Mouse (Mus musculus): ENCODE data around the gene Bhlhe40. TPM values are rescaled to one million over a fixed set of nuclear protein-coding genes. Genes with fewer than 3 reads are reported as not detected.

Bhlhe40 gene
- polyA plus RNA-seq, 1 experiment = 2.0 TPM

GRCm38 (mm10) chr6:108647094-108647493 lies 13.3 kb upstream of the Bhlhe40 start:
- no peak overlapping the region for H3K4me3 ChIP-seq (ENCODE audit: insufficient read depth, low read length)
- H3K4me1 ChIP-seq (ENCODE audit: control insufficient read depth, insufficient read depth, low read length) = peaks cover 2% of the 10 kb centered on the region; the same call in 1 of the 2 replicates
- H3K27ac ChIP-seq (ENCODE audit: insufficient read depth, low read depth, low read length) = no peak overlapping the region
- TF ChIP-seq CTCF (IDR thresholded peaks at IDR 0.05; ENCODE audit: low read depth, low read length) = no peak
- no peak for TF ChIP-seq POLR2A (IDR thresholded peaks at IDR 0.05; ENCODE audit: borderline replicate concordance, low read depth, low read length)

GRCm38 (mm10) chr6:108648072-108648471 lies 12.4 kb upstream of the Bhlhe40 start:
- no peak overlapping the region for H3K27ac ChIP-seq (ENCODE audit: insufficient read depth, low read depth, low read length)
- peaks cover under 1% of the 10 kb centered on the region; the same call in 1 of the 2 replicates for H3K4me1 ChIP-seq (ENCODE audit: control insufficient read depth, insufficient read depth, low read length)
- no peak overlapping the region for H3K4me3 ChIP-seq (ENCODE audit: insufficient read depth, low read length)
- TF ChIP-seq CTCF (IDR thresholded peaks at IDR 0.05; ENCODE audit: low read depth, low read length) = no peak
- no peak for TF ChIP-seq POLR2A (IDR thresholded peaks at IDR 0.05; ENCODE audit: borderline replicate concordance, low read depth, low read length)

DNA sequence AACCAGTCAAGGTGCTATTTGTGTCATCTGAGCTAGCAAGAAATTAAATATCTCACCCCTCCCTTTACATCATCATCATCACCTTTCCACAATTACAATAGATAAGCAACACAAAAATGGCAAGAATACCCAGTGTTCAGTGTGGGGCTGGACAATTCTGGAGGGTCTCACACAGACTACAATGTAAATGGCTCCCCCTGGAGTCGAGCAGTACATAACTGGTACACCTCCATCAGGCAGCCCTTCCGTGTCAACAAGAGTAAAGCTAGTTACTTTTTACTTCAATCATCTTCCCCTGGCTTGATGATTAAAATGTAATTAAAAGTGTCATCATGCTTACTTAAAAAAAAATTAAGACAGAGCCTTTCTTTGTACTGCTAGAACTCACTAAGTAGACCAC lies 4.6 kb upstream of the Bhlhe40 start:
- H3K4me1 ChIP-seq (ENCODE audit: control insufficient read depth, insufficient read depth, low read length) = peaks cover 4% of the 10 kb centered on the region
- H3K27ac ChIP-seq (ENCODE audit: insufficient read depth, low read depth, low read length) = no peak overlapping the region
- no peak for TF ChIP-seq CTCF (IDR thresholded peaks at IDR 0.05; ENCODE audit: low read depth, low read length)
- no peak for TF ChIP-seq POLR2A (IDR thresholded peaks at IDR 0.05; ENCODE audit: borderline replicate concordance, low read depth, low read length)
- no peak overlapping the region for H3K4me3 ChIP-seq (ENCODE audit: insufficient read depth, low read length)

DNA sequence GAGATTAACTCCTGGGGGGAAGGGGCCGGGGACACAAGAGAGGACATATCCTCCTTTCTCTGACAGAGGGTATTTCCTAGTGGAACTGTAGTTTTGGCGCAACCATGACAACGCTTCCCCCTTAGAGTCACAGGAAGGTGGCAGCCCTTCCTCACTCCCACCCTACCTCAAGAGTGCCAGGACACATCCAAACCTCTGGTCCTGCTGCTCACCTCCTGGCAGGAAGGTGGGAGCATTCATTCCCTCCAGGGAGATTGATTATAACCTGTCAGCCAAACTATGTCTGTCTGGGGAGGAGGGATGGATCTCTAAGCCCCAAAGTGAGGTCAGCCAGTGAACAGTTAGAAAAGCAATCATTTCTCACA lies 2.4 kb upstream of the Bhlhe40 start:
- peak overlapping the region; percentile 56 for H3K4me3 ChIP-seq (ENCODE audit: insufficient read depth, low read length)
- H3K4me1 ChIP-seq (ENCODE audit: control insufficient read depth, insufficient read depth, low read length) = peaks cover 13% of the 10 kb centered on the region
- TF ChIP-seq POLR2A (IDR thresholded peaks at IDR 0.05; ENCODE audit: borderline replicate concordance, low read depth, low read length) (no peak), CTCF (IDR thresholded peaks at IDR 0.05; ENCODE audit: low read depth, low read length) (no peak)
- H3K27ac ChIP-seq (ENCODE audit: insufficient read depth, low read depth, low read length) = peak overlapping the region; percentile 96

- peak overlapping the region; percentile 56 for H3K4me3 ChIP-seq (ENCODE audit: insufficient read depth, low read length)
- peaks cover 18% of the 10 kb centered on the region for H3K4me1 ChIP-seq (ENCODE audit: control insufficient read depth, insufficient read depth, low read length)
- no peak for TF ChIP-seq POLR2A (IDR thresholded peaks at IDR 0.05; ENCODE audit: borderline replicate concordance, low read depth, low read length)
- no peak for TF ChIP-seq CTCF (IDR thresholded peaks at IDR 0.05; ENCODE audit: low read depth, low read length)
- H3K27ac ChIP-seq (ENCODE audit: insufficient read depth, low read depth, low read length) = peak overlapping the region; percentile 96
Observed at GRCm38 (mm10) chr6:108658416-108659201, 1.8 kb upstream of the Bhlhe40 start.

- TF ChIP-seq POLR2A (IDR thresholded peaks at IDR 0.05; ENCODE audit: borderline replicate concordance, low read depth, low read length) (no peak), CTCF (IDR thresholded peaks at IDR 0.05; ENCODE audit: low read depth, low read length) (no peak)
- Histone ChIP-seq H3K4me1 (ENCODE audit: control insufficient read depth, insufficient read depth, low read length) (peaks cover 18% of the 10 kb centered on the region), H3K27ac (ENCODE audit: insufficient read depth, low read depth, low read length) (peak overlapping the region; percentile 96), H3K4me3 (ENCODE audit: insufficient read depth, low read length) (peak overlapping the region; percentile 56)
Observed at GRCm38 (mm10) chr6:108659221-108659725, 1.2 kb upstream of the Bhlhe40 start.

DNA sequence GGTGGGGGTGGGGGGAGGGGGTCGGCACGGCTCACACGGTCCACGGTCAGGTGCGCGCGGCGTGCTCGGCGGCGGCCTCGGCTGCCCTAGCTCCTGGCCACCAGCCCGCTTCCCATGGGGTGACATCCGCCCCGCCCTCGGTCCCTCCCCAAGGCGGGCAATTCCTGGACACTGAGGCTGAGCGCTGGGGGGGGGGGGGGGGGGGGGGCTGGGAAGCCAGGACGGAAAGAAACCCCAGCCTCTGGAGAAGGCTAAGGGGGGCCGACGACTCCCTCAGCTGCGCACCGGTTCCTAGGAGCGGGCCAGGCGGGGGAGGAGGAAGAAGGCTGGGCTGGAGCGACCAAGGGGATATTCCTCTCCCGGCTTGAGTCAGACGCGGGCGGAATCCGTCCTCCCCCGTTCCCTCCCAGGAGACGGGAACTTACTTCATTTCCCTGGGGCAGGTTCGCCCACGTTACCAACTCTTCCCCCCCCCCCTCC lies 663 bp upstream of the Bhlhe40 start:
- Histone ChIP-seq H3K4me3 (ENCODE audit: insufficient read depth, low read length) (peak overlapping the region; percentile 56), H3K4me1 (ENCODE audit: control insufficient read depth, insufficient read depth, low read length) (peaks cover 18% of the 10 kb centered on the region), H3K27ac (ENCODE audit: insufficient read depth, low read depth, low read length) (peak overlapping the region; percentile 96)
- TF ChIP-seq POLR2A (IDR thresholded peaks at IDR 0.05; ENCODE audit: borderline replicate concordance, low read depth, low read length) (no peak), CTCF (IDR thresholded peaks at IDR 0.05; ENCODE audit: low read depth, low read length) (no peak)

DNA sequence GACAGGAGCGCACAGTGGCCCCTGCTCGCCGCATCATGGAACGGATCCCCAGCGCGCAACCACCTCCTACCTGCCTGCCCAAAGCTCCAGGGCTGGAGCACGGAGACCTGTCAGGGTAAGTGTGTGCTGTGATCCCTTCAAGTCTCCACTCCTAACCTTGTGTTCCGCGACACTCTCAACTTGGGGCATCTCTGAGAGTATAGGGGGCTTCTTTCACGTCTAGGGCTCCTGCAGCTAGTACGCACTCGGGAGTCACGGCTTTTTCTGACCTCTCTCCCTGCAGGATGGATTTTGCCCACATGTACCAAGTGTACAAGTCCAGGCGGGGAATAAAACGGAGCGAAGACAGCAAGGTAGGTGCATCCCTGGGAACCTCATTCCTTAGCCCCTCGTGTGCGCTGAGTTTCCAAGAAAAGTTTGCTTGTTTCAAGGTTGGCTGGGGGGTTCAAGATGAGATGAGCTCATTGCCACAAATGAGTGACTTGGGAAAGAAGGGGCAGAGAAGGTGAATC lies 505 bp downstream of the Bhlhe40 start:
- Histone ChIP-seq H3K27ac (ENCODE audit: insufficient read depth, low read depth, low read length) (peak overlapping the region; percentile 56), H3K4me1 (ENCODE audit: control insufficient read depth, insufficient read depth, low read length) (peaks cover 23% of the 10 kb centered on the region), H3K4me3 (ENCODE audit: insufficient read depth, low read length) (peak overlapping the region; percentile 76)
- TF ChIP-seq POLR2A (IDR thresholded peaks at IDR 0.05; ENCODE audit: borderline replicate concordance, low read depth, low read length) = no peak
- TF ChIP-seq CTCF (IDR thresholded peaks at IDR 0.05; ENCODE audit: low read depth, low read length) = no peak

- Histone ChIP-seq H3K4me3 (ENCODE audit: insufficient read depth, low read length) (peak overlapping the region; percentile 76), H3K4me1 (ENCODE audit: control insufficient read depth, insufficient read depth, low read length) (peaks cover 23% of the 10 kb centered on the region), H3K27ac (ENCODE audit: insufficient read depth, low read depth, low read length) (peak overlapping the region; percentile 56; the same call in 1 of the 2 replicates)
- TF ChIP-seq CTCF (IDR thresholded peaks at IDR 0.05; ENCODE audit: low read depth, low read length) = peak; percentile 79
- no peak for TF ChIP-seq POLR2A (IDR thresholded peaks at IDR 0.05; ENCODE audit: borderline replicate concordance, low read depth, low read length)
Observed at GRCm38 (mm10) chr6:108661412-108661811, 983 bp downstream of the Bhlhe40 start.

GRCm38 (mm10) chr6:108661890-108662289 lies 1.5 kb downstream of the Bhlhe40 start:
- no peak for TF ChIP-seq CTCF (IDR thresholded peaks at IDR 0.05; ENCODE audit: low read depth, low read length)
- no peak for TF ChIP-seq POLR2A (IDR thresholded peaks at IDR 0.05; ENCODE audit: borderline replicate concordance, low read depth, low read length)
- Histone ChIP-seq H3K4me3 (ENCODE audit: insufficient read depth, low read length) (peak overlapping the region; percentile 76), H3K4me1 (ENCODE audit: control insufficient read depth, insufficient read depth, low read length) (peaks cover 23% of the 10 kb centered on the region), H3K27ac (ENCODE audit: insufficient read depth, low read depth, low read length) (no peak overlapping the region)

Data from bone marrow macrophage, adult 2 months (primary cell).